Mouse (Mus musculus) left cerebral cortex, postnatal 36 days (tissue): ENCODE measurements around the gene Polr1b. TPM values are rescaled to one million over a fixed set of nuclear protein-coding genes. Genes with fewer than 3 reads are reported as not detected.
A peak's percentile ranks its signal among the peaks of the same experiment; 100 is the strongest.

Experiments used
- DNase-seq, 2 experiments: peaks; one replicate each; pipeline ENCODE4 v3.0.0; 2021 to 2022; ENCODE audit warnings: low spot score in 2 of 2, mixed read lengths in 1 of 2
- intact Hi-C: fragments of 180-260 bp; cut with DNase I; formaldehyde crosslinking; loops from one replicate; pipeline ENCODE4 v1.15.1; 2025
- total RNA-seq, 2 experiments: library from RNA; stranded (reverse); gene quantifications; 2 replicates each; pipeline ENCODE4 v1.2.3; 2021

The Polr1b gene
- total RNA-seq, 2 experiments from 2014 or later, result 19.8 to 25.9 TPM

- intact Hi-C loops, result no loop called here
- DNase-seq, result no peak
These were observed 12.1 kb downstream of the Polr1b start for GRCm38 (mm10) chr2:129112924-129113323.

GRCm38 (mm10) chr2:129115706-129116367, 15.0 kb downstream of the Polr1b start:
- DNase-seq, result no peak
- intact Hi-C loops, result no loop called here

DNA sequence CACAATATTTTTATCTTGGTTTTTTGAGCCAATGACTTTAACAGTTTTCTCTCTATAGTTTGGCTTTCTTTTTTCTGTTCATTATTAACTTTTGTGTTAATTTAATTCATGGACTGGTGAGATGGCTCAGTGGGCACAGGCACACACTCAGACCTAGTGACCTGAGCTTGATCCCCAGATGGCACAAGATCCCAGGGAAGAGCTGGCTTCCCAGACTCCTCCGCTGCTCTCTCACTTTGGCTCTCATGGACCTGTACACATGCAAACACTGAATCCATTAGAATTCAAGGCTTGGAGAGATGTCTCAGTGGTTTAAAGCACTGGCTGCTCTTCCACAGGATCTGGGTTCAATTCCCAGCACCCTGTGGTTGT, 15.6 kb downstream of the Polr1b start:
- no peak for DNase-seq
- intact Hi-C loops, result no loop called here

GRCm38 (mm10) chr2:129118061-129118460, 17.3 kb downstream of the Polr1b start:
- DNase-seq, result no peak
- intact Hi-C loops, result no loop called here

DNA sequence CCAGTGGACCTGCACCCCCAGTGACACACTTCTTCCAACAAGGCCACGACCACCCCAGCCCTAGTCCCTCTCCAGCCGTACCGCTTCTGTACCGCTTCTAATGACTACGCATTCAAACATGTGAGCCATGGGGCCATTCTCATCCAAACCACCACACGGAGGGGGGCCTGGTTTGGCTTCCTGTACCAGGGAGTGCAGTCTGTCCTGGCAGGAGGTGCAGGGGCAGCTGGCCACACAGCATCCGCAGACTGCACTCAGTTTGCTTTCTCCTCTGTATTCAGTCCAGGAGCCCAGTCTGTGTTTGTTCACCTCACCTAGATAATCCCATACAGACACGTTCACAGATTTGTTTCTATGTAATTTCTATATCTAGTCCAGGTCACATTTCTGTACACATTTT, 21.2 kb downstream of the Polr1b start:
- intact Hi-C loops, result no loop called here

DNA sequence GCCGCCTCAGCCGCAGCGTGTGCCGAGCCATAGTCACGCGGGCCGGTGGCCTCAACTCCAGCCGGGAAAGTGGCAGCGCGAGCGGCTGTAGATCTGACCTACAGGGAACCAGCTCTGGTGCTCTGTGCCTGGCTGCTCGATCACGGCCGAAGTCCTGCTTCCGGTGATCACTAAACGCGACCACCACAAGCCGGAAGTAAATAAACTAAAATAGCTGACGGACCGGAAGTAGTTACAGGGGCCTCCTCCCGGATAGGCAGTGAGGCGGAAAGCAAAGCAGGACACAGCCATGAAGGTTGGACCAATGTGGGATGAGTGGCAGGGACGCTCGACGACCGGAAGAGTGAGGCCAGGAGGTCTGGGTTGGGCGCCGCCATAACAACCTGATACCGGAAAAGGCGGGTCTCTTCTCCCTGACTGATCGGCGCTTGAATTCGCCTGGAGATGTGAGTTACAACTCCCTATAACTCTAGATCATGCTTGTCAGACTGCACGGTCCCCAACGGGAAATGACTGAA, 28.7 kb downstream of the Polr1b start, which contains the start of gene Chchd5:
Gene Chchd5 (plus strand): TSS at position 289 of the 518 bp plus-strand sequence.
- peak; percentile 93 to 94 for DNase-seq
- intact Hi-C loops, result loop anchor here (1.0 kb wide), 1 partner anchor 28 kb away; no protein-coding TSS in a partner anchor

More for the DNA sequence above, 21.2 kb downstream of the Polr1b start:
- no peak for DNase-seq

- no peak for DNase-seq
- intact Hi-C loops, result loop anchor here (1.0 to 5.0 kb wide), 2 partner anchors 29 to 67 kb away; partner anchors contain the start of gene Slc20a1
These were observed 29.3 kb downstream of the Polr1b start for GRCm38 (mm10) chr2:129129987-129130545.

DNA sequence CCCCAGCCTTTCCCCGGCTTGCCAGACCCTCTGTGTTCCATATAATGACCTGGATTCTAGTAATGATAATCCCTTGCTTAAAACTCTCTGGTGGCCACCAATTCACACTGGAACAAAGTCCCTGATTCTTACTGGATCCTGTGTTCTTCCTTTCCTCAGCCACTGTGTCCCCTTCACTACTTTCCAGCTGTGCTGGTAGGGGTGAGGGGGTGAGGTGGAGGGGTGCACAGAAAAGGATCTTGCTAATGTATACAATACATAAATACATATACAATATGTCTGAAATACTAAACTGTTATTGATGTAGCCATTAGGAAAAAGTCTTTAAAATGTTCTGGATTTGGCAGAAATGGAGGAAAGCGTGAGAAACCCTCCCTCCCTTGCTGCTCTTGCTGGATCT, 30.0 kb downstream of the Polr1b start:
- intact Hi-C loops, result loop anchor here (5.0 kb wide), 1 partner anchor 67 kb away; the partner anchor contains the start of gene Slc20a1
- no peak for DNase-seq

GRCm38 (mm10) chr2:129132231-129132630, 31.4 kb downstream of the Polr1b start:
- no peak for DNase-seq
- intact Hi-C loops, result loop anchor here (5.0 kb wide), 1 partner anchor 65 kb away; the partner anchor contains the start of gene Slc20a1

GRCm38 (mm10) chr2:129133006-129133805, 32.4 kb downstream of the Polr1b start:
- peak; percentile 70 to 78 for DNase-seq
- intact Hi-C loops, result loop anchor here (5.0 kb wide), 1 partner anchor 64 kb away; the partner anchor contains the start of gene Slc20a1

GRCm38 (mm10) chr2:129139906-129140305, 39.1 kb downstream of the Polr1b start:
- peak; percentile 49 to 51 for DNase-seq

GRCm38 (mm10) chr2:129148836-129149235, 48.0 kb downstream of the Polr1b start:
- DNase-seq, result no peak
- intact Hi-C loops, result no loop called here

More at GRCm38 (mm10) chr2:129139906-129140305, 39.1 kb downstream of the Polr1b start:
- intact Hi-C loops, result no loop called here

DNA sequence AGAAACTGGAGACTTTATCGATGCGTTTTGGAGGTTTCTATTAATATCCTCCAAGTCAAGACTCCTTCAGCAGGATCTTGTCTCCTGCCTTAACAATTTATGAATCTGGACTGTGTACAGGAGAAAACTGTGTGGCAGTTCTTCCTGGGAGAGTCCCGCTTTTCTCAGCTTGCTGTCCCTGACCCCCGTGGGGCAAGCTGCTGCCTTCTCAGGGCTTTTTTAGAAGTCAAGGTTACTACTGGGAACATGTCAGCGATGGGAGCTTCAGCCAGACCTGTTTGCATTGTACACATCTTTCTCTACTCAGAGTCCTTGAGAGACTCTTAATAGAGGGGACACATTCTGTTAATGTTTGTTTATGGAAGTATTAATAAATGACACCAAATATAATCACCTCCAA, 49.6 kb downstream of the Polr1b start:
- DNase-seq, result no peak
- intact Hi-C loops, result no loop called here

GRCm38 (mm10) chr2:129151111-129151510, 50.3 kb downstream of the Polr1b start:
- intact Hi-C loops, result no loop called here
- no peak for DNase-seq

DNA sequence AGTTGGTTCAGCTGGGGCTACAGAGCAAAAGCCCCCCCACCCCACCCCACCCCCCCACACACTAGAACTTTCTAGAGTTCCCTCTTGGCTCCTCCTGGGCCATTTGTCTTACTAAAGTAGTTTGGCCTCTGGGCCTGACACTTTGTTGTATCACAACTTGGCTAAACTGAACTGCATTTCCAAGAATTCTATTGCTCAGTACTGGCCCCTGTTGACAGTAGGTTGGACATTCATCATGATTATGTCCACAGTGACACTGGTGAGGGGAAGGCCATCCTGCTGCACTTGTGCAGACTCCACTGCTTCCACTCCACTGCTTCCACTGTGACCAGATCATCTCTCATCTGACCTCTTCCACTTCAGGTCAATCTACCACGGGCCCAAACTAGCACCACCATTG, 52.0 kb downstream of the Polr1b start:
- no peak for DNase-seq
- intact Hi-C loops, result no loop called here

DNA sequence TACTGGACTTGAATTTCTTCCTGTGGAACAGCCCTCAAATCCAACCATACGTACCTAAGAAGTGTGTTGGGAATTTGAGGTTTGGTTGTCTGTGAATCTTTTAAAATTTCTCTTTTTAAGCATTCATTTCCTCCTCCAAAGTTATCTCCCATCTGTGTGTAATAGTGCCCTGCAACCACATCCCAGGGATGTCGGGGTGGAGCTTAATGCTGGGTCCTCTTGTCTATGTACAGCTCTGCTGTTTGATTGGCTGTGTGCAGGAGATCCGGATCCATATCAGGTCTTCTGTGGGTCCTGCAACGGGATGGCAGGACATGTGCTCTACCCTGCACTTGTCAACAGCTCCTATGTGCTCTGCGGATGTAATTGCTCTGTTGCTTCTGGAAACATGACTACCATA, 64.0 kb downstream of the Polr1b start:
- intact Hi-C loops, result no loop called here
- DNase-seq, result no peak

GRCm38 (mm10) chr2:129166466-129167463, 66.0 kb downstream of the Polr1b start:
- intact Hi-C loops, result no loop called here
- no peak for DNase-seq

GRCm38 (mm10) chr2:129173386-129173785, 72.6 kb downstream of the Polr1b start:
- DNase-seq, result no peak
- intact Hi-C loops, result loop anchor here (10.0 kb wide), 2 partner anchors 231 to 261 kb away; no protein-coding TSS in a partner anchor

- intact Hi-C loops, result loop anchor here (1.0 to 10.0 kb wide), 3 partner anchors 84 to 260 kb away; no protein-coding TSS in a partner anchor
- peak; percentile 52 to 55 for DNase-seq
These were observed 73.7 kb downstream of the Polr1b start for GRCm38 (mm10) chr2:129174474-129174873.
